Mouse (Mus musculus) cerebellum, postnatal 14 days (tissue): Measurements from ENCODE around the gene Rnf128.
"Not testable (repeated sequence)": the region's sequence is repeated elsewhere in the genome, so short reads cannot be mapped to it uniquely, and the experiment has no call there.

Experiments
- DNase-seq, 2 experiments: peaks; one replicate each; pipeline ENCODE4 v3.0.0; 2021; ENCODE audit warnings: mixed read lengths in 2 of 2

The Rnf128 gene

DNA sequence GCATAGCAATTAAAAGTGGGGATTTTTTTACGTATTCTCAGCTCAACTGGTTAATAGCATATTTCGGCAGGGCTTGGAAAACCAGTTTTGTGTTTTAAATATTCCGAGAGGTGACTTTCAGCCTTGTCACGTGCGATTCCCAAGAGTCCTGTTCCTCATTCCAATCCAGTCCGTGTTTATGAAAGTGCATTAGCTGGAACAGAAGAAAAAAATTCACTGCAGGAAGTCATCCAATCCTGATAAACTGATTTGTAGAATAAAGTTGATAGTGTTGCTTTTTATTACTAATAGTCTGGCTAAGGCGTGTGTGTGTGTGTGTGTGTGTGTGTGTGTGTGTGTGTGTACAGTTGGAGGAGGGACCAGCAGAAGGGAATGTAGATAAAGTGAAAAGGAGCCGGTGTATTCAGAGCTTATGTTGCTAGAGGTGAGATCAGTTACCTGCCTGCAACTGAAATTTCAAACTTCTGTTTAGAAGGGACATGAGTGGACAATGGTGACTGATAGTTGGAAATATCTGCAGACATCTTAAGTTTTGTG, at the start of gene Rnf128:
Gene Rnf128, plus strand, starts transcription at position 392 of the 537 bp plus-strand sequence.
- no peak for DNase-seq

DNA sequence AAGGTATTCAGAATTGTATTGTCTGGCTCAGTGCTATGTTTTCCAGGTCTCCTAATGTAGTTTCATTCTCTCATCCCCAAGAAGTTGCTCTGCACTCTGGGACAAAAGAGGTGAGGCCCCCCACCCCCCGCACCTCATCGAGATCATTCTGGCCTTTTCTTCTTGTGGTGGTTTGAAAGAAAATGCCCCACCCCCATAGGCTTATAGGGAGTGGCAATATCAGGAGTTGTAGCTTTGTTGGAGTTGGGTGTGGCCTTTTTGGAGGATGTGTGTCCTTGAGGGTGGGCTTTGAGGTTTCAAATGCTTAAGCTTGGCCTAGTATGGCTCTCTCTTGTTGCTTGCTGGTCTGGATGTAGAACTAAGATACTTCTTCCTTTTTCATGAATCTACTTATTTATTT, 47.0 kb upstream of the Rnf128 start:
- DNase-seq: no peak

DNA sequence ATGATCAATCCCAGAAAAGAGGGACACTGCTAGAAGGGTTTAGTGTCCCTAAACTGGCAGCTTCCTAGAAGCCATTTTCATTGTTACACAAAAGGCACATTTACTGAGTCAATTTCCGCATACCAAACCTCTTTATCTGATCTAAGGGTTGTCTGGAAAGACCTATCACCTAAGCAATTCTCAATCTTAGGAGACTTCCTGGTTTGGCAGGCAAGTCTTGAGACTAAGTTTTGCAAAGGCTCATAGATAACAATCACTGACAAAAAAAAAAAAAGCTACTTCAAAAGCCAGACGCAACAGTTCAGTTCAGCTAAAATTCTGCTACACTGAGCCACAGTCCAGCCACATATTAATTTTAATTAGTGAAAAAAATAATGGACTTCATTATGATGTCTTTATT, 43.9 kb upstream of the Rnf128 start:
- no peak for DNase-seq

DNA sequence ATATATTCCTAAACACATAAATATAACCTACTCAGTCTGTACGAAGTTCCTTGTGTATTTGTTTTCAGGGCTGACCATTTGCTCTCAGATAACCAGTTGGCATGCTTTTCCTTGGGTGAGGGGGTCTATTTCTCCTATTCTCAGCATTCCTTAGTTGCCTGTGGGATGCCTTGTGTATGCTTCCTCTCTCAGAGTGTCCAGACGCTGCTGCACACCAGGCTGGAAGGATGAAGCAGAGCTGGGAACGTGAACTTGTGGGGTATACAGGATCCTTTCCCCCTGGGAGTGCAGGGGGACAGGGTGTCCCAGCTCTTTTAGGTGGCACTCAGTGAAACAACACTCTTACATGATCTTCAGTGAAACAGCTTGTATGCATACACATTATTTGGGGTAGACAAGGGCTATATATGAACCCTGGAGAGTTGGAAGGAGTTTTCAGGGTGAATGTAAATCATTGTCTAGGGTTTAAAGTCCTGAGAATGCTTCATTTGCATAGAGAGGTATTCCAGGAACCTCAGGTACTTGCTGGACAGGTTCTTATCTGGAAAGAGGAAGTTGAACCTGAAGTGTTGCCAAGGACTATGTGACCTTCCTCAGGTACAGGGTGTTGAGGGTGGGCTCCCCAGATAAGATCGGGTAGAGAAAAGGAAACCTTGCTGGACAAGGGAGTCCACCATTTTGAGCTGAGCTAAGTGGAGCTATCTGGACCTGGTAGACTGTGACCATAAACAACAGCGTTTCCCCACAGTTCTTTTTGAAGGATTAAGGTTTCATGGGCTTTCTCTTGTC, 38.6 kb upstream of the Rnf128 start:
- no peak for DNase-seq

DNA sequence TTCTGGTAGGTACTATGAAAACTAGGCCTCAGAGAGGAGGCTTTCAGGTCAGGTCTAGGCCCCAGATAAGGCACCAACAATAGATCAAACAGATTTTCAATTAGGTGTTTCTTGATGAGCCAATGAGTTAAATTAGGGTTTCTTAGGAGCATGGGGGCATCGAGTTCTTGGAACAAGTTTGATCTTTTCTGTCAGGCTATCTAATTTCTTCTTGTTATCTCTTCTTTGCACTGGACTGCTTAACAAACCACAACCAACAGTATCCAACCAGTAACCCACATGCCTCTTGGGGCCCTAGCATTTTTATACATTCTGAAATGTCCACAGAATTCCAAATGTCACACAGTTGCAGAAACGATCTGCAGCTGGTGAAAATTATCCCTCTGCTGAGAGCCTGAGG, 37.4 kb upstream of the Rnf128 start:
- no peak for DNase-seq

DNA sequence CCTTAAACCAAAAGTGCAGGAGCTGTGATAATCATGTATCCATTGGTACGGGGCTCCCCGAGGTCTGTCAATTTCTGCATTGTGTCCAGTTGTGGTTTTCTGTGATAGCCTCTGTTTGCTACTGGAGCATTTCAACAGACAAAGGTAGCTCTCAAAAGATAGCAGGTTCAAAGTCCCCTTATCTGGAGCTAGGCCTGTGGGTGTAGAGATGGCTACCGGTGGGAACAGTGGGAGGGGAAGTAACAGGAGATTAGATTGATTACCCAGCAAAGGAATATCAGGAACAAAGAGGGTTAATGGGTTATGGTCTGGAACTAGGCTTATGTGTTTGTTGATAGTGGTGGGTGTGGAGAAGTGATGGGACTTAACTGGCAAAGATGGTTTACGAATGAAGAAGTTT, 36.1 kb upstream of the Rnf128 start:
- no peak for DNase-seq

DNA sequence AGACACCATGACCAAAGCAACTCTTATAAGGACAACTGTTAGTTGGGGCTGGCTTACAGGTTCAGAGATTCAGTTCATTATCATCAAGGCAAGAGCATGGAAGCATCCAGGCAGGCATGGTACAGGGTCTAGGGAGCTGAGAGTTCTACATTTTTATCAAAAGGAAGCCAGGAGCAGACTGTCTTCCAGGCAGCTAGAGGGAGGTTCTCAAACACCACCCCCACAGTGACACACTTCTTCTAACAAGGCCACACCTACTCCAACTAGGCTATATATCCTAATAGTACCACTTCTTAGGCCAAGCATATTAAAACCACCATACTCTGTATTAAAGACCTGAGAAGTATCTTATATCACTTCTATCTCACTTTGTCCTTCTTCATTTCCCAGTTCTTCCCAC, 33.4 kb upstream of the Rnf128 start:
- no peak for DNase-seq

DNA sequence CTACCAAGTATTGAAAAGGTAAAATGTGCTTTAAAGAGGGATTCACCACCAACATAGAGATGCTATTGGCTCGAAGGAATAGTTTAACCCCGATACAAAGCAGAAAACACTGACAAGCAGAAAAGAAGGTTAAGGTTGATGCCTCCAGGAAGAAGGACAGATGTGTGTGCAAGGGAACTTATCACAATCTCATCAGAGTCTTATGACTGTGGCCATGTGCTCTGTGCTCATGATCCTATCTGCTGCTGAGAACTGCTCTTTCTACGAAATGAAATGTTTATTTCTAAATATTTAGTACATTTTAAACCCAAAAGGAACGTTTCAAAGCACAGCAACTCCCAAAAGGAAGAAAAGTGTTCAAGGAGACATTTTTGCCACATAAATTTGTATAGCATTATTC, 30.8 kb upstream of the Rnf128 start:
- no peak for DNase-seq

DNA sequence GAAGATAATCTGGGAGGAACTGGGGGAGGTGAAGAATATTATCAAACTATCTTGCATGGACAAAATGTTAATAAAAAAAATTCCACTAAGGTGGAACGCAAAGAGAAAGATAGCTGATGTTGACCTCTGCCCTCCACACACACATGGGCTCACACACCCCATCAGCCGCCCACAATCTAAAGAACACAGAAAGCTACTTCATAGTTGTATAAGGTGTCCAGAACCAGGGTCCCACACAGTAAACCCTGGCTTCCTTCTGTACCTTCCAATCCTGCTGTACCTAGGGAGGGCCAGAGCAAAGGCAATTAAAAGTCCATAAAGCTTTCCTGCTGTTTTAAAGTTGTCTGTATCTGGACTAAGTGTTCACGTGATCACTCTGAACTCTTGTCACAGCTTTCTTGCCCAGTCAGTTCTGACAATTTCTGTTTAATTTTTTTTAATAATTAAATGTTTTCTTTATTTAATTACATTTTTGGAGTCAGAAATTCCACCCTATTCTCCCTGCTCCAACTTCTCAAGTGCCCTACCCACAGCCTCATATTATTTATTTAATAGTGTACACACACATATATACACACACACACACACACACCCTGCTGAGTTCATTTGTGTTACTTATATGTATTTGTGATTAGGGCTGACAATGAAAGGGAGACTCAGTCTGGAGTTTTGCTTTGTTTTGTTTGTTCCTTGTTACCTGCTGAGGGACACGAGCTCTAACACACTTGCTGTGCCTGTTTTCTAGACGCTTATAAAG, 25.3 kb upstream of the Rnf128 start:
- no peak for DNase-seq

DNA sequence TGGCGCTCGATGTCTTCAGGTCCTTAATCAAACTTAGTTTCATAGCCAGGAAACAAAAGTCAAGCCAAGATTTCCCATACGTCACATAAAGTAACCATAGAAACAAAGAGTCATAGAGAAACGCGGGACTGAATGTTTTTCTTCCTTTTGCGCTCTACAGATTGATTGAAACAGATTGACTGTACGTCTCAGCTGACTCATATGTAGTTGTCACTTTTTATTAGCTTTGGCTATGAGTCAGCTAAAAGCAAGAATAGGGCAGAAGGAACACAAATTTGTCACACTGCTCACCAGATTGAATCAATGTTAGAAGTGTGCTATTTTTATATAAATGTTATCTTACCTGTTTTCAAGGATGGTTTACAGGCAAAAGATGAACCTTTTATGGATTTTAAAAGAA, 19.4 kb upstream of the Rnf128 start:
- no peak for DNase-seq

DNA sequence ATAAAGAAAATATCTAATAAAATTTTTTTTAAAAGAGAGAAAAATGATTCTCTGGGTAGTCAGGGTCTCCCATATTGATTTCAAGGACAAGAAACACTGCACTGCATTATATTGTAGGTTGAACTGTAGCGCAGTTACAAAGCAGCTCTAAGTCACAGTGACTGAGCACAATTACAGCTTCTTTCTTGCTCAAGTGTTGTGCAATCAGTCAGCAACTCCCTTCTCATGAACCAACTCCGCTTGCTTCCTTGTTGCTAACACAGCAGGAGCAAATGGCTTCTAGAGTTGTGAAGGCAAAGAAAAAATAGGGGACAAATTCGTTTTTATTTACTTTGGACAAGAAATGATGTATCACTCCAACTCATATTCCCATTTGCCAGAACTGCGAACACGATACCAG, 12.7 kb upstream of the Rnf128 start:
- no peak for DNase-seq

DNA sequence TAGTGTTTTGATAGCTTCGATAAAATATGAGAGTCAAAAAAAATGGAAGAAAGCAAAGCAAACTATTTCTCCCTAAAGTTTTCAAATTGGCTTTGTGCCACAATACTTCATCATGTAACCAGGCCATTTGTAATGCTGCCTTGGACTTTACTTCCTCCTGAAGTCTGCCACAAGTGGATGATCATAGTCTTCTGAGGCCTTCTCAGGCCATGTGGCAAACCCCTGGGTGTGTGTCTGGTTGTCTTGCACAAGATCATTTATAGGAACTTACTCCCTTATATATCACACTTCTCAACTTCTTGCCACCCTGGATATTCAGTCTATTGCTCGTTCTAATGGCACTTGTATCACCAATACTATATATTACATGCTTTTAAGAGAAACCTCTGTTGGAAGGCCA, 11.0 kb upstream of the Rnf128 start:
- no peak for DNase-seq

DNA sequence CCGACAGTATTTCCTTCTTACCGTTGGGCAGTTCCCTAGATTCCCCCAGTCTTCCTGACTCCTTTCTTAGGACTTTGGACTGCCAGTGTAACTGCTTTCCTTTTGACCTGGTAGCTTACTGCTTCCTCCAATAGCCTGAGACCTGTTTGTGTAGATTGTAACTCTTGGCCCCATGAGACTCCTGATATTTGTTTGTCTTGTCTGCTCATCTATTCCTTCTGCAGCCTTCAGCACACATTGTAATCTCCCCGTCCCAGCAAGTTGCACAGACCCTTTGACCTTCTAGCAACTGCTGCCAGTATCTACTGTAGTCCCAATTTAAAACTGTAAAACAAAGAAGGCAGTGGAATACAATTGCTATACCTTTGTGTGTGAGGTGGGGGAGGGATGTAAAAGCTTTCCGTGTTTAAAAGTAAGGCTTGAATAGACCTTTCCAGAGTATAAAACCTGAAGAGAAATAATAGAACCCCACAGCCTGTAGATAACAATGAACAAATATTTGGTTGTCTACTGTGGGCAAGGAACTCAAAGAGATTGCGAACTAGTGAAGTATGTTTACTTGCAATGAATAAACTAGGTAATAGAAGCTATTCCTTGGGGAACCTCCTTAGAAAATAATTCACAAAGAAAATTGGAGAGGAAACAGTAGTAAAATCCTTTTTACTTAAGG, 726 bp upstream of the Rnf128 start:
- DNase-seq: no peak

DNA sequence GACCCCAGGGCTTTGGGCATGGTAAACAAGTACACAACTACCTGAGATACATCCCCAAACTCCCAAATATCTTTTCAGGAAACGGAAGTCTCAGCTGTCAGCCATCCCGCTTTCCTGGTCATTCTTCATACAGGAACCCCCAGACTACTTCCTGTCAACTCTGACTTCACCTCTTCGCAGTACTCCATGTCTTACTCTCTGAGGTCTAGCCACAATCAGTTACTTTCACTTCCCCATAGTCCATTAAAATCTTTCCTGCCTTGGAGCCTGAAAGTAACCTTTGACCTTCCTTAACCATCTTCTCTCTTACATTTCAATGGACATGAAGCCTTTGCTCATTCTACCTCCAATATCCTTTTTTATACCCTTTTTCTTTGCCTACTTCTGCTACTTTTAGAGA, 6.9 kb downstream of the Rnf128 start:
- no peak for DNase-seq

DNA sequence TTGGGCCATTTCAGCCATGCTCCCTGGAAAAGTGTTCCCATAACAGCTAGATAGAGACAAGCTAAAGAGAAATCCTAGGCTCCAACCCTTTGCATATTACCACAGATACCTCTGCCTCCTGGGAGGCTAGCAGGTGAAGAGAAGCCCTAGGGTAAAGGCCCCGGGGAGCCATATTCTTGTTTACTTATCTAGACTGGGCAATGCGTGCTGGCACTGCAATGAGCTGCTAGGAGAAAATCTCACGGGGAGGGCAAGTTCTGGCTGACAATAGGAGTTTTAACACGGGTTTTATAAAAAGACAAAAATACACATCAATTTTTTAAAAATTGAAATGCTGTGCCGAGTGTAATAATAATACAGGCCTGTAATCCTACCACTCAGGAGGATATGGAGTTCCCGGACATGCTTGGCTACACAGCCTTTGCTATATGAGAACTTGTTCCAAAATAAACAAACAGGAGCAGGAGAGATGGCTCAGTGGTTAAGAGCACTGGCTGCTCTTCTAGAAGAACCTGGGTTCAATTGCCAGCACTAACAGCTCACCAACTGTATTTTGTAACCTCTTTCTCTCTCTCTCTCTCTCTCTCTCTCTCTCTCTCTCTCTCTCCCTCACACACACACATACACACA, 15.6 kb downstream of the Rnf128 start:
- DNase-seq: no peak

DNA sequence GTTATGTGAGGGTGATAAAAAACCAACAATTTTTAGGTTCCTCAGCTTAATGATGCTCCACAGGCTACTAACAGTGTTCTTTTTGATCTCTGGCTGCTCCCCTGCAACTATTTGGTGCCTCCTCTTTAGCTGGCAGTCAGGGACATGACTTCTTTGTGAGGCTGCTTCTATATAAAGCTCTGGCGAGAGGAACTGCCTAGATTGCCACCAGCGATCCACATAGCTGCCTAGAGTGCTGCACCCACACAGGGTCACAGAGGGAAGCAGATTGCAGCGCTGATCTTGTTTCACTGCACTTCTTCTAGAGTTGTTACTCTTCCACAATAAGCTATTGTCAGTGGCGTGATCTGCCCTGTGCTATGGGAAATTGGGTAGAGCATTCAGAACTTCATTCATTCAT, 20.5 kb downstream of the Rnf128 start:
- DNase-seq: no peak

DNA sequence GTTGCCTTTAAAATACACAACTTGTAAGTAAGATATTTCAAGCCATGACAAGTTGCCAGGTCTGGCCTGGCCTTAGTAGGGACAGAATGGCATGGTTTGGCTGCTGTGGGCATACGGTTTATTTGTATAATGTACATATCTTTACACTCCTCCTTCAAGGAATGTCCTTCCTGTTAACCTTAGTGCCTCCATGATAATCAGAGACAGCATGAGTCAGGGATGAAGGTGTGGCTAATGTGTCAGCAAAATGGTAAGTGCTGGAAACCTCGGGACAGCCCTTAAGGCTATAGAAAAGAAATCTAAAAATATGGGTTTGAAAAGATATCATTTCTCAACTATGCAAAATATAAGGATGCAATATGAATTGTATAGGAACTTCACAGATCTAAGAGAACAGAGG, 23.6 kb downstream of the Rnf128 start:
- not testable (repeated sequence) for DNase-seq

DNA sequence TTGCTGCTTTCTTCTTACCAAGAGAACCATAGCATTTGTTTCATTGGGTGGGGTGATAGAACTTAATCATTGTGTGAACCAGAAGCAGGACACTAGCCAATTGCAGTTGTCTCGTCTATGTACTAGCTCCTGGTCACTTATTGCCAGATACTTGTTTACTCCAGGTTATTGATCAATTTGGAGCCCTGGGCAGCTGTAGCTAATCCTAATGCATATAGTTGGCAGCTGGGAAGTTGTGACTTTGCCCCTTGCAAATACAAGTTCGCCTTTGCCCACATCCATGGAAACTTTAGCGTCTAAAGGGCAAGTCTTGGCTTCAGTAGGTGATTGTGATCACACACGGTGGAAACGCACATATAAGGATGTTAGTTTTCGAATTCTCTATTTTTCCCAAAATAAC, 33.3 kb downstream of the Rnf128 start:
- no peak for DNase-seq

DNA sequence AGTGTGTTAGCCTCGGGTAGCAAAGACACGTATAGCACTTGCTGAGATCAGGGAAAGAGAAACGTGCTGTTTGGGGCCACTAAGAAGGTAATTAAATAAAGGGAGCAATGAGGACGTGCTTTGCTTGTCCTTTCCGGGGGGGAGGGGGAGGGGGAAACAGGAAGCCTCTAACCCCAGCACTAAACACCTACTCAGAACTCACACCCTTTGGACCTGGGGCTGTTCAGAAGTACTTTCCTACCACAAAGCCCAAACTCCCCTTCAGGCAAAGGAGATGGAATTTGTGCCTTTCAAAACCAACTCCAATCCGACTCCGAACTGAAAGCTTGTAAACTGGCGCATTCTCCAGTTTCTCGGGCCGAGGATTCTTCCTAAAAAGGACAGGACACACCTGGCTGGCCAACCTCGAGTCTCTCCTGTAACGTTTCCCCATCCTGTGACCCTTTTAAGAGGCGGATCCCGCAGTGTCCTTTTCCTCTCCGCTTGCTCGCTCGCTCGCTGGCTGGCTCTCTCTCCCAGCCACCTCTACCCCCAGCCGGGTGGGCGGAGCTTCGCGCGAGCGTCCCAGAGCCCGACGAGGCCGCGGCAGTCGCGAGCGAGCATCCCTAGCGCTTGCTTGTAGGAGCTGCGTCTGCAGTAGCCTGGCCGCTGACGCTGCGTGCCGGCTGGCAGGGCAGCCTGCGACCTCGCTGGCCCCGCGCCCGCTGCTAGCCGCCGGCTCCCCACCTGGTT, 47.1 kb downstream of the Rnf128 start:
- peak; percentile 90 to 91 for DNase-seq

DNA sequence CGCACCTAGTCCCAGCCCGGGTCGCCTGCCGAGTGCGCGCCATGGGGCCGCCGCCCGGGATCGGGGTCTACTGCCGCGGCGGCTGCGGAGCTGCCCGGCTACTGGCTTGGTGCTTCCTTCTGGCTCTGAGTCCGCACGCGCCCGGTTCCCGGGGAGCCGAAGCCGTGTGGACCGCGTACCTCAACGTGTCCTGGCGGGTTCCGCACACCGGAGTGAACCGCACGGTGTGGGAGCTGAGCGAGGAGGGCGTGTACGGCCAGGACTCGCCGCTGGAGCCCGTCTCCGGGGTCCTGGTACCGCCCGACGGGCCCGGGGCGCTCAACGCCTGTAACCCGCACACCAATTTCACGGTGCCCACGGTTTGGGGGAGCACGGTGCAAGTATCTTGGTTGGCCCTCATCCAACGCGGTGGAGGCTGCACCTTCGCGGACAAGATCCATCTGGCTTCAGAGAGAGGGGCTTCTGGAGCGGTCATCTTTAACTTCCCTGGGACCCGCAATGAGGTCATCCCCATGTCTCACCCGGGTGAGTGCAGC, 47.7 kb downstream of the Rnf128 start:
- peak in 1 of 2 experiments; percentile 51 for DNase-seq

DNA sequence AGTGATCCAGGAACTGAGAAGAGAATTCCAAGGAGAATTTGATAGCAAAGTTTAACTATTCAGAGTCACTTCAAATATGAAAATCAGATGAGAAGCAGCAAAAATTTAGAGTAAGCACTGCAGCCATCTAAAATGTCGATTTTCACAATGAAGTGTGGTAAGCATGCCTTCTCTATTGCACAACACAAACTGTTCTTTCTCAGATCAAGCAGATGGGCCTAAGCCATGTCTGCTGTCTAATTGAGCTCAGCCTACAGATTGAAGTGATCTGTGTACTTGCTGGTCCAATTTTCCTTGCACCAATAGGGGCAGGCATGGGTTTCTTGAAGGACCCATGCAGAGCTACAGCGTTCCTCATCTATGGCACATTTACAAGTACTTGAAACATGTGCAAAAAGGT, 51.6 kb downstream of the Rnf128 start:
- DNase-seq: no peak

DNA sequence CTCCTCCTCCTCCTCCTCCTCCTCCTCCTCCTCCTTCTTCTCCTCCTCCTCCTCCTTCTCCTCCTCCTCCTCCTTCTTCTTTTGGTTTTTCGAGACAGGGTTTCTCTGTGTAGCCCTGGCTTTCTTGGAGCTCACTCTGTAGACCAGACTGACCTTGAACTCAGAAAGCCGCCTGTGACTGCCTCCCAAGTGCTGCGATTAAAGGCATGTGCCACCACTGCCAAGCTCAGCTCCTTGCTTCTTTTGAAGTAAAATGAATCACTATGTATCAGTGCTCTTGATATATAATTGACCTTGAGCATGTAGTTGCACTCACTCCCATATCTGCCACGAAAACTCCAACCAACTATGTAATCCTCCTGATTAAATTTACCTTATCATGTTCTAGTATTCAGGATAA, 59.0 kb downstream of the Rnf128 start:
- no peak for DNase-seq
